Mouse (Mus musculus) gastrocnemius, postnatal 25 days (tissue): ENCODE results near the gene Pip4k2c. TPM values are rescaled to one million over a fixed set of nuclear protein-coding genes. Genes with fewer than 3 reads are reported as not detected.
A peak's percentile ranks its signal among the peaks of the same experiment; 100 is the strongest.
"Not testable (repeated sequence)": the region's sequence is repeated elsewhere in the genome, so short reads cannot be mapped to it uniquely, and the experiment has no call there.

Experiments
- DNase-seq: peaks from one replicate; pipeline ENCODE4 v3.0.0; 2022
- total RNA-seq, 2 experiments: library from RNA; stranded (reverse); gene quantifications; 1 replicate in 1 of 2; 2 replicates in 1 of 2; pipeline ENCODE4 v1.2.3; 2021

Gene Pip4k2c
- total RNA-seq, 2 experiments from 2014 or later = 4.7 to 6.9 TPM

GRCm38 (mm10) chr10:127170002-127170401 lies 41.4 kb downstream of the Pip4k2c start:
- no peak for DNase-seq

GRCm38 (mm10) chr10:127167614-127168192 lies 43.7 kb downstream of the Pip4k2c start:
- DNase-seq = no peak

- DNase-seq = no peak
These were observed 44.4 kb downstream of the Pip4k2c start for GRCm38 (mm10) chr10:127166771-127167613.

- no peak for DNase-seq
These were observed 45.0 kb downstream of the Pip4k2c start for GRCm38 (mm10) chr10:127166404-127166715.

- no peak for DNase-seq
These were observed 45.6 kb downstream of the Pip4k2c start for GRCm38 (mm10) chr10:127165654-127166403.

- DNase-seq = no peak
These were observed 46.1 kb downstream of the Pip4k2c start for GRCm38 (mm10) chr10:127165354-127165653.

- DNase-seq = peak; percentile 66
These were observed 46.6 kb downstream of the Pip4k2c start, which contains the start of gene B4galnt1 for GRCm38 (mm10) chr10:127164631-127165353. TSS of gene B4galnt1 (plus strand) at chr10:127165225.

GRCm38 (mm10) chr10:127164190-127164589 lies 47.2 kb downstream of the Pip4k2c start:
- DNase-seq = no peak

- not testable (repeated sequence) for DNase-seq
These were observed 48.6 kb downstream of the Pip4k2c start for GRCm38 (mm10) chr10:127162771-127163261.

GRCm38 (mm10) chr10:127160728-127161127 lies 50.7 kb downstream of the Pip4k2c start:
- DNase-seq = no peak

- DNase-seq = no peak
These were observed 51.3 kb downstream of the Pip4k2c start for GRCm38 (mm10) chr10:127160081-127160480.

- DNase-seq = no peak
These were observed 52.9 kb downstream of the Pip4k2c start for GRCm38 (mm10) chr10:127158471-127158870.

- DNase-seq = no peak
These were observed 54.9 kb downstream of the Pip4k2c start for GRCm38 (mm10) chr10:127156511-127156910.

GRCm38 (mm10) chr10:127156089-127156488 lies 55.3 kb downstream of the Pip4k2c start:
- no peak for DNase-seq

GRCm38 (mm10) chr10:127154652-127155051 lies 56.7 kb downstream of the Pip4k2c start:
- no peak for DNase-seq

GRCm38 (mm10) chr10:127154241-127154640 lies 57.1 kb downstream of the Pip4k2c start:
- DNase-seq = no peak

- no peak for DNase-seq
These were observed 58.1 kb downstream of the Pip4k2c start for GRCm38 (mm10) chr10:127153323-127153722.

- not testable (repeated sequence) for DNase-seq
These were observed 58.8 kb downstream of the Pip4k2c start for GRCm38 (mm10) chr10:127152556-127152955.

GRCm38 (mm10) chr10:127151233-127151632 lies 60.2 kb downstream of the Pip4k2c start:
- not testable (repeated sequence) for DNase-seq

- no peak for DNase-seq
These were observed 60.9 kb downstream of the Pip4k2c start for GRCm38 (mm10) chr10:127150471-127150872.

GRCm38 (mm10) chr10:127147135-127147534 lies 64.2 kb downstream of the Pip4k2c start:
- DNase-seq = no peak
